Mouse (Mus musculus) neutrophil, adult 5-6 weeks (primary cell): ENCODE results near the gene Pgam1. TPM values are rescaled to one million over a fixed set of nuclear protein-coding genes. Genes with fewer than 3 reads are reported as not detected.
"Not testable (repeated sequence)": the region's sequence is repeated elsewhere in the genome, so short reads cannot be mapped to it uniquely, and the experiment has no call there.

Experiments
- ATAC-seq: fragments of 151-379, 151-347 bp; 2 replicates; pipeline ENCODE4 v1.8.0; 2017; ENCODE audit warnings: mild to moderate bottlenecking, moderate TSS enrichment; ENCODE audit not compliant: insufficient number of reproducible peaks, poor library complexity, low FRiP score, severe bottlenecking; ENCODE audit errors: extremely low read depth
- total RNA-seq: library from RNA; stranded (forward); fragments of 200-1000 nt; gene quantifications from 2 replicates; pipeline ENCODE4 v1.2.3, GENCODE M21; 2017

The Pgam1 gene
- total RNA-seq = 96.7 and 104 TPM in 2 replicates

GRCm38 (mm10) chr19:41911178-41912073, at the start of gene Pgam1:
Gene Pgam1, plus strand, starts transcription at chr19:41911923.
- peak; percentile 93 for ATAC-seq

DNA sequence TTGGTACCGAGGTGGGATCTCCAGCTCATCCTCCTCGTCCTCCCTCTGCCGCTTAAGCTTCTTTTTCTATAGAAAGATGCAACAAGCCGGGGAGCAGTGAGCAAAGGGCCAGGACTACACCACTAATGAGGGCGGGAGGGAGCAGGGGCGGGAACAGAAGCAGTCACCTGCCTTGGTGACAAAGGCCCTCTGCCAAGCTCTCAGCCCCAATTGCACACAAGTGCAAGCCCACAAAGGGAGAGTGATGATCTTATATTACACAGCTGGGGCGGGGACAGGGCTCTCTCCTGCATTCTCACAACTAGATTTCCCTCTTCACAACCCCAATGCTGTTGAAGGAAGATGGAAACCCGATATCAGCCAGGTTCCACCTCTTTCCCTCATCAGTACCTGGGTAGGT, 45.0 kb upstream of the Pgam1 start:
- ATAC-seq = no peak

- no peak for ATAC-seq
These were observed 42.4 kb upstream of the Pgam1 start for GRCm38 (mm10) chr19:41869296-41869695.

DNA sequence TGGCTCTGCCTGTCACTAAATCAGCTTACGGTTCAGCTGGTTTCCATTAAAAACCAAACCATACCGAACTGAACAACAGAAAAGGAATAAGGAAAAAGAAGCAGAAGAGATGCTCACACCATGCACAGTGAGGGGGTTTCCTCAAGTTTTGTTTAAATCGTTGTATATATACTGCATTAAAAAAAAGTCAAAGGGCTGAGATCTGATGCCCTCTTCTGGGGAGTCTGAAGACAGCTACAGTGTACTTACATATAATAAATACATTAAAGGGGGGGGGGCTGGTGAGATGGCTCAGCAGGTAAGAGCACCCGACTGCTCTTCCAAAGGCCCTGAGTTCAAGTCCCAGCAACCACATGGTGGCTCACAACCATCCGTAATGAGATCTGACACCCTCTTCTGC, 41.8 kb upstream of the Pgam1 start:
- not testable (repeated sequence) for ATAC-seq

GRCm38 (mm10) chr19:41872285-41872684, 39.4 kb upstream of the Pgam1 start:
- no peak for ATAC-seq

- ATAC-seq = no peak
These were observed 37.4 kb upstream of the Pgam1 start for GRCm38 (mm10) chr19:41874356-41874755.

DNA sequence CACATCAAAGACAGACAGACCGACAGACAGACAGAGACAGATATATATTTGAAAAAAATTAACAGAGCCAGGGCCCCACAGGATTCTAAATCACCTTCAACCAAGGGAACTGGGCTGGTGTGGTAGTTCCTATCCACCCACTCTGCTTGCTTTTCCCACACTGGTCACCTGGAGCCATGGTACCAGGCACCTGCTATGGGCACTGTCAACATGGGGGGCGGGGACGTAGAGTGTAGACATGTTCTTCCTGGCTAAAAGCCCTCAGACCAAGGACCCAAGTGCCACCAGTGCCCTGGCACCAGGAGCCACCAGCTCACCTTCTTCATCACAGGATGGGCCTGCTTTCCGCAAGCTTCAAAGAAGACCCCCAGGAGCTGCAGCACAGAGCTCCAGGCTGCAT, 29.9 kb upstream of the Pgam1 start:
- ATAC-seq = no peak

- ATAC-seq = no peak
These were observed 27.8 kb upstream of the Pgam1 start for GRCm38 (mm10) chr19:41883882-41884281.

DNA sequence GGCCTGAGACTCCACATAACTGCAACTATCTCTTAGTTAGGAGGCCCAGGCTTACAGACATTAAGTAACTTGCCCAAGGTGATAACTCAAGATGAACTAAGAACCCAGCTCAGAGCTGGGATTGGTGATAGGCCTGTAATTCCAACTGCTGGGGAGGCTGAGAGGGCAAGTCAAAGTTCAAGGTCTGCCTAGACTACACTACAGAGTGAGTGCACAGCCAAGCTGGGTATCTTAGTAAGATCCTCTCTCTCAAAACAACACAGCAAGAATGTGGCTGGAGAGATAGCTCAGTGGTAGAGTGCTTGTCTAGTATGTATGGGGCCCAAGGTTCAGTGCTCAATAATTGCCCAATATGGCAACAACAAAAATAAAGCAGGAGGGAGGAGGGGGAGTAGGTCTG, 23.5 kb upstream of the Pgam1 start:
- ATAC-seq = no peak

- no peak for ATAC-seq
These were observed 16.8 kb upstream of the Pgam1 start for GRCm38 (mm10) chr19:41894959-41895358.

DNA sequence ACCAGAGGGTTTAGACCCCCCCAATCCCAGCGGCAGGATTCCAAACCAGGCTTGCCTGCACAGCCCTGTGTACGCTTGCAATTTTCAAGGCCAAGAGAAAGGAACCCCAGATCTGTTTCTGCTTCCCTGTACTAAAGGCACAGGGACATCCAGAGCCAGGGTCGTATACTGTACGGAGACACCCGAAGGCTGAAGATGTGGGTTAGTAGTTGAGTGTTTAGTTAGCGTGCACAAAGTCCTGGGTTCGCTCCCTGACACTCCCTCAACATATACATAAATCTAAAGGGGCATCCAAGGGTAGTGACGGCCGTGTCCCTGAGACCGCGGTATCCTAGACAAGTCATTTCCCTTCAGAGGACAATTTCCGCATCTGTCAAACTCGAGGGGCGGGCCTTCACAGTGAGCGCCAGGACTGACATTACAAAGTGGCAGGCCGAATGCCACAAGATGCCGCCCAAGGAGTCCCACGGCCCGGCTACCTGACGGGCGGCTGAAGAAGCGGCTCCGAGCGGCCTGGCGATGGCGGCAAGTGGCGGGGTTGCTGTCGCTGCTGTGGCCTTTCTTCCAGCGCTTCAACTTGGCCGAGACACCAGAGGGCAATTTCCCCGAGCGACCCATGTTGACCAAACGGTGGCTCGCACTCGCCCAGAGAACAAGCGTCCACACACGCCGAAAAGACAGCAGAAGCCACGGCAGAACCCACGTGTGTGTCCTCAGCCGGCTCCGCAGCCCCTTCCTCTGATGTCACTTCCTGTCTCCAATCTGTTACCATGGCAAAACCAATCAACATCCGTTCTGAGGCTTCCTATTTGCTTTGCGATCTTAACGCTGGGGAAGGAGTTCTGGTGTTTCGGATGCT, 16.0 kb upstream of the Pgam1 start, which contains the start of gene Rrp12:
Gene Rrp12 (minus strand): TSS at position 714 of the 859 bp plus-strand sequence.
- peak; percentile 93 for ATAC-seq

DNA sequence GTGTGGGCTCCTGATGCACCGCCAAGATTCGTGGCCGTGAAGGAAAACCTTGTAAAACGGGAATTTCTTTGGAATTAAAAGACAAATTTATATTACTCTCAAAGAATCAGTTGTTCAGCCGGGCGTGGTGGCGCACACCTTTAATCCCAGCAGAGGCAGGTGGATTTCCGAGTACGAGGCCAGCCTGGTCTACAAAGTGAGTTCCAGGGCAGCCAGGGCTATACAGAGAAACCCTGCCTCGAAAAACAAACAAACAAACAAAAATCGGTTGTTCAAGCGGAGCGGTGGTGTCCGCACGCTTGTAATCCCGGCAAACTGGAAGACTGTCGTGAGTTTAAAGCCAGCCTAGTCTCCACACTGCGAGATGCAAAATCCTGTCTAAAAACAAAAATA, 15.4 kb upstream of the Pgam1 start:
- no peak for ATAC-seq

DNA sequence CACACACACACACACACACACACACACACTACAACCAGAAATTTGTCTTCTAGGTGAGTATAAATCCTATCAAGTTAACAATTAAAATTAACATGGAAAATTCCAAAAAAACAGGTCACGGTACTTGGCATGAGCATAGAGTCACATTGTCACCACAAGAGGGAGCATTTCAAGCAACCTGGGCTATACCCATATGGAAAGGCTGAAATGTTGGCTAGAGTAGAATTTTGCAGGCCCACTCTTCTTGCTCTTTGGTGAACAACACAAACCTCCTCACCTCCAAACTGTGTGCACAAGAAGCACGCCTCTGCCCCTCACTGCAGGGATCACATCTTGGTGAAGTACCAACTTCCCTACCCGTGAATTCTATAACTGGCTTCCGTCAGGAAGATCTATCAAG, 12.9 kb upstream of the Pgam1 start:
- ATAC-seq = no peak

- peak; percentile 62; the same call in 1 of the 2 replicates for ATAC-seq
These were observed 11.1 kb upstream of the Pgam1 start for GRCm38 (mm10) chr19:41900495-41901090.

DNA sequence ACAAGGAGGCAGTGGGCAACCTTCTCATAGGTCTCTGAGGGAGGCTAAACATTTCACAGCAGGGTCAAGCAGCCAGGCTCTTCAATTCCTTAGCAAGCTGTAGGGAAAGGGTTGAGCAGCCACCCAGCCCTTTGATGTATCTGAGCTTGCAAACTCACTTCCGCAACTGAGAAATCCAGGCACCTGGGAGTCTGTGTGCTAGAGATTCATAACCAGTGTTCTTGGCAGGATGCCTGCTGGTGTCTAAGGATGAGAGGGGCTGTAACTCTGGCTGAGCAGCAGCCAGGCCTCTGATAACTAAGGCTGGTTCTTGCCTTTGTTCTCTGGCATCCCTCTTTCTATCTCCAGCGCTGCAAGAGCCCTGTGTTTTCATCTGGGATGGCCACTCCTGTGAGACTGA, 10.0 kb upstream of the Pgam1 start:
- no peak for ATAC-seq

DNA sequence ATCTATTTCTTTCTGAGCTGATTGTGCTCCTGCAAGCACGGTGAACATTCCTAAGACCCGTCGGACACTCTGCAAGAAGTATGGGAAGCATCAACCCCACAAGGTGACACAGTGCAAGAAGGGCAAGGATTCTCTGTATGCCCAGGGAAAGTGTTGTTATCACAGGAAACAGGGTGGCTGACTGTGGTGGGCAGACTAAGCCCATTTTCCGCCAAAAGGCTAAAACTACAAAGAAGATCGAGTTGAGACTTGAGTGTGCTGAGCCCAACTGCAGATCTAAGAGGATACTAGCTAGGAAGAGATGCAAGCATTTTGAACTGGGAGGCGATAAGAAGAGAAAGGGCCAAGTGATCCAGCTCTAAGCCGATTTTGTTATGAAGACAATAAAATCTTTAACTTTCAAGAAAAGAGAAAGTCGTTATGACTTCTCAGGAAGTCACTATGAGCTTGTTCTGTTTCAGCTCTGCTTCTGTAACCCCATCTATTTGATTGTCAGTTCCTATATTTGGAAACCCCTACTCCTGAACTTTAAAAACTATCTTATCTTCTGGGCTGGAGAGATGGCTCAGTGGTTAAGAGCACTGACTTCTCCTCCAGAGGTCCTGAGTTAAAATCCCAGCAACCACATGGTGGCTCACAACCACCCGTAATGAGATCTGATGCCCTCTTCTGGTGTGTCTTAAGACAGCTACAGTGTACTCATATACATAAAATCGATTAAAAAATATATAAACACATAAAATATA, 8.7 kb upstream of the Pgam1 start:
- ATAC-seq = no peak

DNA sequence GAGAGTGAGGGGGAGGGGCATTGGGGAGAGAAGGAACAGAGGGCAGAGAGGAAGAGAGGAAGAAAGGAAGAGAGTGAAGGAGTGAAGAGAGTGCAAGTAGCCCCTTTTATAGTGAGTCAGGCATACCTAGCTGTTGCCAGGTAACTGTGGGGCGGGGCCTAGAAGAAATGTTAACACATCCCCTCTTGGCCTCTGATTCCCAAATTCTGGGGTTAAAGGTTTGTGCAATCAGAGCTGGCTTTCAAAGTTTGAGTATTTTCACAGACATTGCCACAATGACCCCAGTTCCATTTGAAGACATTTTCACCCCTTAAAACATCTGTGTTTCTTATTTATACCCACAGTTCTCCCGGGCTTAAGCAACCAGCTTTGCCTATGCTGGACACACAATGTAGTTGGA, 6.5 kb upstream of the Pgam1 start:
- no peak for ATAC-seq

DNA sequence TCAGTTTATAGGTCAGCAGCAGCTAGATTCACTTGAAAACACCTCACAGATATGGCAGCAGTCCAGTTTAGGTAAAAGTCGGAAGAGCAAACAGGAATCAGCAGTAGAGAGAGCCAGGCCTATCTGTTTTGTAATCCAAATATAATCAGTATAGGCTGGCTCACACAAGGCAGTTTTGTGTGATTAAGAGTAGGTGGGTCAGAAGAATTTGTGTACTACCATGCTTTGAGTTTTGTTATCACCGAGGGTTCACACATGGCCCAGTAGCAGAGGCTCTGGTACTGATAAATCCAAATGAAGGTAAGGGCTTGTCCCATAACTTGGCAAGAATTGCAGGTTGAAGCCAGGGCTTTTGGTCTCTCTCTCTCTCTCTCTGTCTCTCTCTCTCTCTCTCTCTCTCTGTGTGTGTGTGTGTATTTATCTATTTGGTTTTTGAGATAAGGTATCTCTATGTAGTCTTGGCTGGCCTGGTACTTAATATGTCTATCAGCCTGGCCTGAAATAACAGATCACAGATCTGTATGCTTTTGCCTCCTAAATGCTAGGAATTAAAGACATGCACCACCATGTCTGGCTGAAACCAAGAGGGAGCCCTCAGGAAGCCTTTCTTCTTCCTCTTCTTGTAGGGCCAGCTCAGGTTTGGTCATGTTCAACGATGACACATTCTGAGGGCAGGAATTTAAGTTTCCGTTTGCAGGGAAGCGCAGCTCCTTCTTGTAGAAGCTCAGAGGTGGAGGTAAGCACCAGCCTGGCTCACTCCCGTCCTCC, 5.2 kb upstream of the Pgam1 start:
- ATAC-seq = no peak
